Mouse (Mus musculus): ENCODE data around the gene Kif16b.

Gene Kif16b

GRCm38 (mm10) chr2:142900862-142901805 is at the start of gene Kif16b:
TSS of gene Kif16b (minus strand) at chr2:142901531.
- DNase-seq (ENCODE audit: low read depth), result peak; percentile 96

GRCm38 (mm10) chr2:142940899-142941642 is 39.7 kb upstream of the Kif16b start:
- no peak for DNase-seq (ENCODE audit: low read depth)

GRCm38 (mm10) chr2:142930445-142930844 is 29.1 kb upstream of the Kif16b start:
- no peak for DNase-seq (ENCODE audit: low read depth)

GRCm38 (mm10) chr2:142929226-142930112 is 28.1 kb upstream of the Kif16b start:
- DNase-seq (ENCODE audit: low read depth), result no peak

GRCm38 (mm10) chr2:142910808-142911388 is 9.6 kb upstream of the Kif16b start:
- no peak for DNase-seq (ENCODE audit: low read depth)

GRCm38 (mm10) chr2:142909213-142909612 is 7.9 kb upstream of the Kif16b start:
- DNase-seq (ENCODE audit: low read depth), result no peak

- no peak for DNase-seq (ENCODE audit: low read depth)
Observed at GRCm38 (mm10) chr2:142907056-142907455, 5.7 kb upstream of the Kif16b start.

- peak; percentile 97 for DNase-seq (ENCODE audit: low read depth)
Observed at GRCm38 (mm10) chr2:142902905-142903895, 1.9 kb upstream of the Kif16b start.

- peak; percentile 61 for DNase-seq (ENCODE audit: low read depth)
Observed at GRCm38 (mm10) chr2:142900120-142900861, 1.0 kb downstream of the Kif16b start.

- DNase-seq (ENCODE audit: low read depth), result no peak
Observed at GRCm38 (mm10) chr2:142893780-142894179, 7.6 kb downstream of the Kif16b start.

- no peak for DNase-seq (ENCODE audit: low read depth)
Observed at GRCm38 (mm10) chr2:142891283-142891682, 10.0 kb downstream of the Kif16b start.

GRCm38 (mm10) chr2:142884456-142884855 is 16.9 kb downstream of the Kif16b start:
- DNase-seq (ENCODE audit: low read depth), result no peak

GRCm38 (mm10) chr2:142883625-142883994 is 17.7 kb downstream of the Kif16b start:
- DNase-seq (ENCODE audit: low read depth), result no peak

- no peak for DNase-seq (ENCODE audit: low read depth)
Observed at GRCm38 (mm10) chr2:142882871-142883624, 18.3 kb downstream of the Kif16b start.

- DNase-seq (ENCODE audit: low read depth), result no peak
Observed at GRCm38 (mm10) chr2:142882466-142882865, 18.9 kb downstream of the Kif16b start.

GRCm38 (mm10) chr2:142881177-142881576 is 20.2 kb downstream of the Kif16b start:
- no peak for DNase-seq (ENCODE audit: low read depth)

- DNase-seq (ENCODE audit: low read depth), result no peak
Observed at GRCm38 (mm10) chr2:142879257-142879818, 22.0 kb downstream of the Kif16b start.

- no peak for DNase-seq (ENCODE audit: low read depth)
Observed at GRCm38 (mm10) chr2:142876636-142877035, 24.7 kb downstream of the Kif16b start.

GRCm38 (mm10) chr2:142875936-142876335 is 25.4 kb downstream of the Kif16b start:
- DNase-seq (ENCODE audit: low read depth), result no peak
